Mouse (Mus musculus) thymus, adult 2 months (tissue): ENCODE data around the gene Mtor. TPM values are rescaled to one million over a fixed set of nuclear protein-coding genes. Genes with fewer than 3 reads are reported as not detected.

Source experiments
- DNase-seq: peaks from one replicate; pipeline ENCODE4 v3.0.0; 2021
- H3K27ac ChIP-seq: fragments of 200-500 bp; 2 replicates; pipeline ENCODE4 v1.5.1; 2012; ENCODE audit warnings: low read length, control low read depth; ENCODE audit not compliant: control insufficient read depth, insufficient read depth
- H3K27me3 ChIP-seq: fragments of 200-500 bp; 2 replicates; pipeline ENCODE4 v1.6.1; 2012; ENCODE audit warnings: mild to moderate bottlenecking, low read length, moderate library complexity, mixed read lengths; ENCODE audit not compliant: control insufficient read depth, insufficient read depth
- H3K36me3 ChIP-seq: fragments of 200-500 bp; 2 replicates; pipeline ENCODE4 v1.6.1; 2012; ENCODE audit warnings: mild to moderate bottlenecking, low read length, moderate library complexity; ENCODE audit not compliant: control insufficient read depth, insufficient read depth
- H3K4me1 ChIP-seq: fragments of 200-500 bp; replicated peaks from 2 replicates; pipeline ENCODE4 v1.6.1; 2012; ENCODE audit warnings: low read length; ENCODE audit not compliant: control insufficient read depth, insufficient read depth
- H3K4me3 ChIP-seq: fragments of 200-500 bp; 2 replicates; pipeline ENCODE4 v1.5.1; 2012; ENCODE audit warnings: mild to moderate bottlenecking, low read length, control low read depth, moderate library complexity; ENCODE audit not compliant: control insufficient read depth, insufficient read depth
- CTCF ChIP-seq: fragments of 200-500 bp; IDR thresholded peaks from 2 replicates; pipeline ENCODE4 v1.5.1; 2012; ENCODE audit warnings: mild to moderate bottlenecking, control low read depth, low read length, moderate library complexity, borderline replicate concordance; ENCODE audit not compliant: control insufficient read depth, poor library complexity, insufficient read depth; ENCODE audit errors: extremely low read depth
- POLR2A ChIP-seq: fragments of 200-500 bp; IDR thresholded peaks from 2 replicates; pipeline ENCODE4 v1.6.1; 2012; ENCODE audit warnings: mild to moderate bottlenecking, low read length, control low read depth, moderate library complexity; ENCODE audit not compliant: control insufficient read depth, poor library complexity, insufficient read depth; ENCODE audit errors: extremely low read depth
- WGBS: fragments of 180-500 bp; shearing (Covaris S2); methylation state at CpG from one replicate; pipeline ENCODE4 v1.1.7; 2018; 5-methylcytosine and 5-hydroxymethylcytosine counted together
- polyA plus RNA-seq: library from polyadenylated mRNA; depleted of rRNA; stranded (reverse); fragments of >200 nt; gene quantifications from 2 replicates; pipeline ENCODE4 v1.2.3, GENCODE M21; 2012

The Mtor gene
- polyA plus RNA-seq, 1 experiment, result 25.0 TPM

- Histone ChIP-seq H3K4me3 (no peak overlapping the region), H3K36me3 (no peaks in the 10 kb centered on the region), H3K4me1 (peaks cover 17% of the 10 kb centered on the region), H3K27ac (no peak overlapping the region), H3K27me3 (no peaks in the 10 kb centered on the region)
- 95% methylated on average over 5 of the region's 5 CpGs for WGBS
- no peak for DNase-seq
- no peak for TF ChIP-seq POLR2A
- TF ChIP-seq CTCF, result no peak
Observed at GRCm38 (mm10) chr4:148441931-148442330, 6.5 kb upstream of the Mtor start.

- H3K4me3 ChIP-seq, result no peak overlapping the region
- DNase-seq, result no peak
- peaks cover 19% of the 10 kb centered on the region for H3K4me1 ChIP-seq
- TF ChIP-seq POLR2A (no peak), CTCF (no peak)
- no peaks in the 10 kb centered on the region for H3K27me3 ChIP-seq
- H3K27ac ChIP-seq, result no peak overlapping the region
- WGBS, result 95% methylated on average over 7 of the region's 7 CpGs
- H3K36me3 ChIP-seq, result no peaks in the 10 kb centered on the region
Observed at GRCm38 (mm10) chr4:148442598-148442997, 5.8 kb upstream of the Mtor start.

- Histone ChIP-seq H3K27ac (no peak within 1 kb of the TSS), H3K36me3 (no peaks in the 10 kb centered on the region), H3K4me3 (peak within 1 kb of the TSS; percentile 75), H3K27me3 (no peaks in the 10 kb centered on the region), H3K4me1 (peaks cover 24% of the 10 kb centered on the region)
- TF ChIP-seq CTCF, result peak; percentile 45; the same call in 1 of the 2 replicates
- peak; percentile 28; the same call in 1 of the 2 replicates for TF ChIP-seq POLR2A
- WGBS, result 2% methylated on average over 46 of the region's 46 CpGs
- peak; percentile 62 for DNase-seq
Observed at GRCm38 (mm10) chr4:148444250-148444967, 4.0 kb upstream of the Mtor start, which contains the start of gene Ubiad1. Ubiad1 (minus strand) TSS chr4:148444771.

- H3K4me1 ChIP-seq, result peaks cover 22% of the 10 kb centered on the region
- no peak for DNase-seq
- H3K36me3 ChIP-seq, result peaks cover 10% of the 10 kb centered on the region
- under 1% methylated on average over 15 of the region's 15 CpGs for WGBS
- TF ChIP-seq CTCF (no peak), POLR2A (no peak)
- H3K27me3 ChIP-seq, result no peaks in the 10 kb centered on the region
- H3K4me3 ChIP-seq, result peak overlapping the region; percentile 68
- no peak overlapping the region for H3K27ac ChIP-seq
Observed at GRCm38 (mm10) chr4:148448853-148449245, 438 bp downstream of the Mtor start.

- no peak for DNase-seq
- Histone ChIP-seq H3K27me3 (no peaks in the 10 kb centered on the region), H3K27ac (no peak overlapping the region), H3K4me3 (no peak overlapping the region), H3K36me3 (peaks cover 40% of the 10 kb centered on the region), H3K4me1 (0 out of 2 replicates have a peak, but pooled peaks cover 3% of the 10 kb centered on the region)
- no peak for TF ChIP-seq CTCF
- no peak for TF ChIP-seq POLR2A
- 97% methylated on average over 11 of the region's 11 CpGs for WGBS
Observed at GRCm38 (mm10) chr4:148453707-148454106, 5.3 kb downstream of the Mtor start.

- no peaks in the 10 kb centered on the region for H3K4me1 ChIP-seq
- no peak overlapping the region for H3K4me3 ChIP-seq
- 96% methylated on average over 5 of the region's 5 CpGs for WGBS
- H3K27me3 ChIP-seq, result no peaks in the 10 kb centered on the region
- peaks cover 46% of the 10 kb centered on the region for H3K36me3 ChIP-seq
- TF ChIP-seq POLR2A (no peak), CTCF (no peak)
- DNase-seq, result no peak
- H3K27ac ChIP-seq, result no peak overlapping the region
Observed at GRCm38 (mm10) chr4:148455477-148456025, 7.1 kb downstream of the Mtor start.
